Mouse (Mus musculus) neutrophil, adult 83 days (primary cell): ENCODE data around the gene Slc25a4. TPM values are rescaled to one million over a fixed set of nuclear protein-coding genes. Genes with fewer than 3 reads are reported as not detected.

Experiments
- total RNA-seq, 2 experiments: library from RNA; stranded (reverse); gene quantifications; one replicate each; pipeline ENCODE4 v1.2.4; 2023

Slc25a4 gene
- total RNA-seq = 10 to 100 TPM; 21.1 to 21.7 TPM

GRCm38 (mm10) chr8:46210404-46211315 lies at the start of gene Slc25a4:
TSS of gene Slc25a4 (minus strand) at chr8:46211284.

Other genes with a start within 250 kb of the Slc25a4 start
- under 1 TPM; 0.13 to 0.35 TPM for gene 1700029J07Rik, start 236.0 kb downstream of the Slc25a4 start, total RNA-seq
- gene Ufsp2, start 235.8 kb downstream of the Slc25a4 start, total RNA-seq = 10 to 100 TPM; 26.1 to 30.6 TPM
- gene Lrp2bp, start 212.0 kb downstream of the Slc25a4 start, total RNA-seq = under 1 TPM in 1 of 2 experiments, not detected in 1; 0.22 TPM
- 1 to 10 TPM; 1.0 to 1.3 TPM for gene Ankrd37, start 205.6 kb downstream of the Slc25a4 start, total RNA-seq
- gene Cfap97, start 59.5 kb downstream of the Slc25a4 start, total RNA-seq = 1 to 10 TPM; 7.5 to 7.6 TPM
- gene Snx25, start 59.1 kb downstream of the Slc25a4 start, total RNA-seq = 1 to 10 TPM; 5.8 to 6.2 TPM
- not detected for gene Helt, start 83.4 kb upstream of the Slc25a4 start, total RNA-seq